Mouse (Mus musculus): Measurements from ENCODE around the gene AI661453. TPM values are rescaled to one million over a fixed set of nuclear protein-coding genes. Genes with fewer than 3 reads are reported as not detected.

The AI661453 gene
- total and polyA plus RNA-seq, 2 experiments from 2014 or later, result 0.05 to 0.22 TPM

DNA sequence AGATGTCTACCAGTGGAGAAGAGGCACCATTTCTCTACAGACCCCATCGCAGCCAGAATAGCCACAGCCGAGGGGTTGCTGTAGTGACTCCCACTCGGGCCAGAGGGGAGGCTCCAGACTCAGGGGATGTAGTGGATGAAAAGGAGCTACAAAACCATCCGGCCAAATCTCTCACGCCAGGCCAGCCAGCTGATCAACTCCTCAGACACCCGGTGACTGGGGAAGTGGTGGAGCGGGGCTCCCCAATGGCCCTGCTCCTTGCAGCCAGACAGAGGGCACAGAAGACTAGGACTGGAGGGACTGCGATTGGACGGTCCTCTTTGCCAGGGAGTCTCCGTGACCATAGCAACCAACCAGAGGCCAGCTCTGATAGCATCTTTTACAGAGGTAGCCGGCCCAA is 31.2 kb downstream of the AI661453 start:
- H3K27ac ChIP-seq (ENCODE audit: low read depth, low read length), result no peak overlapping the region
- WGBS, result 56% methylated on average over 11 of the region's 11 CpGs
- no peaks in the 10 kb centered on the region for H3K9me3 ChIP-seq (ENCODE audit: low read length)
- TF ChIP-seq CTCF (IDR thresholded peaks at IDR 0.05; ENCODE audit: low read depth), result no peak
- no peak overlapping the region for H3K4me2 ChIP-seq (ENCODE audit: low read depth)
- no peak overlapping the region for H3K9ac ChIP-seq
- ATAC-seq (peak; percentile 40; the same call in 1 of the 2 replicates), DNase-seq (no peak)
- H3K27me3 ChIP-seq (ENCODE audit: insufficient read depth, low read length), result peaks cover 11% of the 10 kb centered on the region
- no peaks in the 10 kb centered on the region for H3K4me1 ChIP-seq (ENCODE audit: insufficient read depth)
- H3K4me3 ChIP-seq (ENCODE audit: low read depth, low read length), result no peak overlapping the region
- no peaks in the 10 kb centered on the region for H3K36me3 ChIP-seq (ENCODE audit: insufficient read depth)

DNA sequence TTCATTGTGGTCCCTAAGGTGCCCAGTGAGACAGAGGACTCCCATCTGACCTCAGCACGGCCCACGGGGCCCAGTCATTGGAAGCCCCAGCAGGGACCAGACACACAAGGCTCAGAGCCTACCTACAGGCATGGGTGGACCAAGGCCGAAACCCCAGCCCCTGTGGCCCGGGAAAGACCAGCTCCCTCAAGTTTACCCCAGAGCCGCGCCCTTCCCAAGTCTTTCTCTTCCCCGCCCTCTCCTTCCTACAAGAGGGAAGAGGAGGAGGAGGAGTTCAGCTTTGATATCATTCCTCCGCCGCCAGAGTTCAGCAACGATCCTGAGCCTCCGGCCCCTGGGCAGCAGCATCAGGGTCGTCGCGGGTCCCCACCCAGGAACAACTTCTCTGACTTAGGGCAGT is 31.6 kb downstream of the AI661453 start:
- H3K27ac ChIP-seq (ENCODE audit: low read depth, low read length), result no peak overlapping the region
- DNase-seq, result no peak
- peaks cover 11% of the 10 kb centered on the region for H3K27me3 ChIP-seq (ENCODE audit: insufficient read depth, low read length)
- H3K9me3 ChIP-seq (ENCODE audit: low read length), result no peaks in the 10 kb centered on the region
- no peak for TF ChIP-seq CTCF (IDR thresholded peaks at IDR 0.05; ENCODE audit: low read depth)
- ATAC-seq, result no peak
- no peak overlapping the region for H3K4me3 ChIP-seq (ENCODE audit: low read depth, low read length)
- H3K4me1 ChIP-seq (ENCODE audit: insufficient read depth), result no peaks in the 10 kb centered on the region
- H3K36me3 ChIP-seq (ENCODE audit: insufficient read depth), result no peaks in the 10 kb centered on the region
- no peak overlapping the region for H3K9ac ChIP-seq
- 22% methylated on average over 14 of the region's 14 CpGs for WGBS
- H3K4me2 ChIP-seq (ENCODE audit: low read depth), result peak overlapping the region; percentile 10; the same call in 1 of the 2 replicates

DNA sequence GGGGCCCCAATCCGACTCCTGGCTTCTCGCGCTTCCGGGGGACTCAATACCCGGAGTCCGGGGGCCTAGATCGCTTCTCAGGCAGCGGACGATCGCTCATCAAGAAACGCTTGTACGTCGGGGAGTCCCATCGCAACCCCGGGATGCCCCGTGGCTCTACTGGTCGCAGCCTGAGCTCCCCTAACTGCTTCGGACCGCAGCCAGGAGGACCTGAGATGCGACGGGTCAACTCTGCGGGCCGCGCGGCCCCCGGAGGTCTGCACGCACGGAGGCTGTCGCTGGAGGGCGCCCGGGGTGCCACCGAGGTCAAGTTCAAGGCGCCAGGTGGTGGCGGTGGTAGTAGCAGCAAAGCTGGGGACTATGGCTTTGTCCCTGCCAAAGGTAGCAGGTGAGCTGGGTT is 32.1 kb downstream of the AI661453 start:
- no peaks in the 10 kb centered on the region for H3K36me3 ChIP-seq (ENCODE audit: insufficient read depth)
- no peak overlapping the region for H3K4me3 ChIP-seq (ENCODE audit: low read depth, low read length)
- 0 out of 2 replicates have a peak, but pooled peaks have one; percentile 4 for TF ChIP-seq CTCF (IDR thresholded peaks at IDR 0.05; ENCODE audit: low read depth)
- peak overlapping the region; percentile 10; the same call in 1 of the 2 replicates for H3K4me2 ChIP-seq (ENCODE audit: low read depth)
- ATAC-seq, result no peak
- no peaks in the 10 kb centered on the region for H3K4me1 ChIP-seq (ENCODE audit: insufficient read depth)
- no peaks in the 10 kb centered on the region for H3K9me3 ChIP-seq (ENCODE audit: low read length)
- peaks cover 11% of the 10 kb centered on the region for H3K27me3 ChIP-seq (ENCODE audit: insufficient read depth, low read length)
- no peak overlapping the region for H3K27ac ChIP-seq (ENCODE audit: low read depth, low read length)
- DNase-seq, result no peak
- no peak overlapping the region for H3K9ac ChIP-seq
- 15% methylated on average over 34 of the region's 34 CpGs for WGBS

DNA sequence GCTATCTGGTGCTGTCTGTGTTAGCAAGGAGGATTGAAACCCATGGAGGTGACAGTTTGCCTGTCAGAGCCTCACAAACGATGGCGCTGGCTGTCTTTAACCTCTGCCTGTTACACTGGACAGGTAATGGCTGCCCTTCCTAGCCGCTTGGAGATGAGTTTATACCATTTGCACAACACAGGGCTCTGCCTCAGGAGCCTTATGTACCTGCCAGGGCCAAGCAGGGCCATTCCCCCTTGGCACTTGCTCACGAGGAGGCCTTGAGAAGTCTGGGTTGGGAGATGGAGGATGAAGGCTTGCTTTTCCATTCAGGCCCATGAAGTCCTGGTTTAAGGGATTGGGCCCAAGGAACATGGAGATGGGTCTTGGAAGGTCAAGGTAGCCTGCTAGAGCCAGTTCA is 33.2 kb downstream of the AI661453 start:
- Histone ChIP-seq H3K9me3 (ENCODE audit: low read length) (no peaks in the 10 kb centered on the region), H3K27me3 (ENCODE audit: insufficient read depth, low read length) (peaks cover 11% of the 10 kb centered on the region), H3K9ac (no peak overlapping the region), H3K27ac (ENCODE audit: low read depth, low read length) (no peak overlapping the region), H3K4me2 (ENCODE audit: low read depth) (no peak overlapping the region), H3K4me3 (ENCODE audit: low read depth, low read length) (no peak overlapping the region), H3K4me1 (ENCODE audit: insufficient read depth) (no peaks in the 10 kb centered on the region), H3K36me3 (ENCODE audit: insufficient read depth) (no peaks in the 10 kb centered on the region)
- no peak for DNase-seq
- no peak for ATAC-seq
- TF ChIP-seq CTCF (IDR thresholded peaks at IDR 0.05; ENCODE audit: low read depth), result no peak
- 83% methylated on average over 4 of the region's 4 CpGs for WGBS

DNA sequence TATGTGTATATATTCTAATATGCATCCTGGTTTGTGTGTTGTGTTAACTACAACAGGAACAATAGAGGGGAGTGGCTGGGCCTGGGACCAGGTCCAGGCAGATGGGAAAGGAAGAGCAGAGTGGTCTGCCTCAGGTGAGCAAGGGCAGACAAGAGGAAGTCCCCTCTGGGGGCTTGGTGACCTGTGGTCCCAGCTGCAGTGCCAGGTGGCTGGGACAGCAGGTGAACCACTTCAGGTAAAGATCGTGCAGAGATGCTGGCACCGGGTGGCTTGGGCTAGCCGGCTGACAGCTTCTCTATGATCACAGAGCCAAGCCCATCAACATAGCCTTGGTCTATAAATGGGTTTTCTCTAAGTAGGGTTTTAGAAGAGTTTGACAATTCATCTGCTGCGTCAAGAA is 33.7 kb downstream of the AI661453 start:
- no peak overlapping the region for H3K9ac ChIP-seq

DNA sequence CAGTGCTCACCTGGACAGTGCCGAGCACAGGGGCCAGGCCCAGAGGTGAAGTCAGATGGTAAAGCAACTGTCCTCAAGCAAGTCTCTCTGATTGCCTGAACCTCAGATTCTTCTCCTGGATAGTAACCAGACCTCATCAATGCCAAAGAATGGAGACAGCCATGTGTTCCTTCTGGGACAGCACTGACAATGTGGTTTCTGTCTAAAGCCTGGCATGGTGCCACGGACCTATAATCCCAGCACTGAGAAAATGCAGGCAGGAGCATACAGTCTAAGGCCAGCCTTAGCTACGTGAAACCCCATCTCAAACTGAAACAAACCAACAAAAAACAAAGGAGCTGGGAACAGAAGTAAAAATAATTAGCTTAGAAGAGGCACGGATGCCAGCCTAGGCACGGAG is 34.3 kb downstream of the AI661453 start:
- Histone ChIP-seq H3K36me3 (ENCODE audit: insufficient read depth) (no peaks in the 10 kb centered on the region), H3K27me3 (ENCODE audit: insufficient read depth, low read length) (peaks cover 11% of the 10 kb centered on the region), H3K4me1 (ENCODE audit: insufficient read depth) (no peaks in the 10 kb centered on the region), H3K27ac (ENCODE audit: low read depth, low read length) (no peak overlapping the region), H3K4me3 (ENCODE audit: low read depth, low read length) (no peak overlapping the region), H3K9me3 (ENCODE audit: low read length) (no peaks in the 10 kb centered on the region), H3K9ac (no peak overlapping the region), H3K4me2 (ENCODE audit: low read depth) (no peak overlapping the region)
- no peak for TF ChIP-seq CTCF (IDR thresholded peaks at IDR 0.05; ENCODE audit: low read depth)
- DNase-seq, result peak; percentile 36
- no peak for ATAC-seq
- WGBS, result 36% methylated on average over 5 of the region's 5 CpGs

More for the DNA sequence above, 33.7 kb downstream of the AI661453 start:
- no peak for ATAC-seq
- no peak for DNase-seq
- Histone ChIP-seq H3K4me3 (ENCODE audit: low read depth, low read length) (no peak overlapping the region), H3K4me1 (ENCODE audit: insufficient read depth) (no peaks in the 10 kb centered on the region), H3K4me2 (ENCODE audit: low read depth) (no peak overlapping the region), H3K27me3 (ENCODE audit: insufficient read depth, low read length) (peaks cover 11% of the 10 kb centered on the region), H3K27ac (ENCODE audit: low read depth, low read length) (no peak overlapping the region), H3K36me3 (ENCODE audit: insufficient read depth) (no peaks in the 10 kb centered on the region), H3K9me3 (ENCODE audit: low read length) (no peaks in the 10 kb centered on the region)
- 87% methylated on average over 4 of the region's 4 CpGs for WGBS
- no peak for TF ChIP-seq CTCF (IDR thresholded peaks at IDR 0.05; ENCODE audit: low read depth)

DNA sequence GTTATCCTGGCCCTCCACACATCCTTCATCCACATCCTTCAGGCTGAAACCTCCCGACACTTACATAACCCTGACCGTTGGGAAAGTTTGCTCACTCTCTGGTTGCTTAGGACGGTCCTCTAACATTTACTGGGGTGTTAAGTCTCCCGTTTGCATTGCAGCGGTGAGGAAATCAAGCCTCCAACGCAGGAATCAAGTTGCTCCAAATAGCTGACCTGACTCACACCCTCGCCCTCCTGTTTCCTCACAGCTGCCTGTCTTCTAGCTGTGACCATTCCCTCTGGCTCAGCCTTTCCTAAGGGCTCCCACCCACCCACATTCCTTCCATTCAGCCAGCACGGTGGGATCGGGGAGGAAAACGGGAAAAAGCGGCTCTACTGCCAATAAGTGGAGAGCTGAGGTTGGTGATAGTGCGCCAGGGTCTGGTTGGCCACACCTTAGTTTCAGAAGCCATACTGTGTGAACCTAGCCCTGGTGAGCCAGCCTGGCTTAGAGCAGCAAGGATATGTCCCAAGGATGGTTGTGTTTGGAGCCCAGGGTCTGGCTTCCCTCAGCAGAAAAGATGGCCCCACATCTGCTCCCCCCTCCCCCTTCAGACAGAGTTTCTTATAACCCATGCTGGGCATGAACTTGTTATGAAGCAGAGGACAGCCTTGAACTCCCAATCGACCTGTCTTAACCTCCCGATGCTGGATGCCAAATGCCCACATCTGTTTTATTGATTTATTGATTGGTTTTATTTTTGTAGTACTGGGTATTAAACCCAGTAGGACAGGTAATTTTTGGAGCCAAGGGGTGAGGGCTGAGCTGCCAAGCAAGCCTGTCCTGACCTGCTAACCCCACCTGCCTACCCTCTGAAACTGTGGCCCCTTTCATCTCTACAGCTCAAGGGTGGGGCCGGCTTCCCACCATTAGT is 36.3 kb downstream of the AI661453 start:
- no peak overlapping the region for H3K4me3 ChIP-seq (ENCODE audit: low read depth, low read length)
- no peaks in the 10 kb centered on the region for H3K9me3 ChIP-seq (ENCODE audit: low read length)
- no peak for TF ChIP-seq CTCF (IDR thresholded peaks at IDR 0.05; ENCODE audit: low read depth)
- DNase-seq (no peak), ATAC-seq (no peak)
- no peak overlapping the region for H3K27ac ChIP-seq (ENCODE audit: low read depth, low read length)
- H3K27me3 ChIP-seq (ENCODE audit: insufficient read depth, low read length), result peaks cover 7% of the 10 kb centered on the region
- H3K36me3 ChIP-seq (ENCODE audit: insufficient read depth), result no peaks in the 10 kb centered on the region
- no peak overlapping the region for H3K9ac ChIP-seq
- WGBS, result 52% methylated on average over 15 of the region's 15 CpGs
- H3K4me1 ChIP-seq (ENCODE audit: insufficient read depth), result no peaks in the 10 kb centered on the region
- no peak overlapping the region for H3K4me2 ChIP-seq (ENCODE audit: low read depth)
